Mouse (Mus musculus) spleen, postnatal 10 days (tissue): ENCODE measurements at regions not wholly inside any gene's neighbourhood (a gene's known extent, or its start where the extent isn't known, plus 50 kb on each side); places are given as distances from the start of the nearest gene placed in this dataset.
A peak's percentile ranks its signal among the peaks of the same experiment; 100 is the strongest.

Source experiments
- DNase-seq, 2 experiments: peaks; one replicate each; pipeline ENCODE4 v3.0.0; 2021 to 2022; ENCODE audit warnings: low spot score in 2 of 2

GRCm38 (mm10) chr13:106738011-106738410 lies 198.7 kb downstream of the Ipo11 start:
- no peak for DNase-seq

DNA sequence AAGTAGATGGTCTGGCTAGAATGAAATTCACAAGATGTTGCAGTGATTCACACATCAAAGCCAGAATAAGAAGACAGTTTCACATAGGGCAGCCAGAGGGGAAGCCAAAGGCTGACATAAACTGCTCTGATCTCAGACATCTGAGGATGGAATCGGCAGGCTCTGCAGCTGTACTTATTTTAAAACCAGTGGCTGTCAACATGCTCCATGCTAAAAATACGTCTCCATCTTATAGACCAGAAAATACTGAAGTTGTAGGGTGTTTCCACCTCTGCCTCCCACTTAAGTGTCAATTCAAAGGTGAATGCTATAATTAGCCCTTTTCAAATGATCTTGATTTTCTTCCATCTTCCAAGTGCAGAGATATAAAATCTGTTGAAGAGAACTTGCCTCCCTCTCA lies 202.4 kb downstream of the Ipo11 start:
- no peak for DNase-seq

DNA sequence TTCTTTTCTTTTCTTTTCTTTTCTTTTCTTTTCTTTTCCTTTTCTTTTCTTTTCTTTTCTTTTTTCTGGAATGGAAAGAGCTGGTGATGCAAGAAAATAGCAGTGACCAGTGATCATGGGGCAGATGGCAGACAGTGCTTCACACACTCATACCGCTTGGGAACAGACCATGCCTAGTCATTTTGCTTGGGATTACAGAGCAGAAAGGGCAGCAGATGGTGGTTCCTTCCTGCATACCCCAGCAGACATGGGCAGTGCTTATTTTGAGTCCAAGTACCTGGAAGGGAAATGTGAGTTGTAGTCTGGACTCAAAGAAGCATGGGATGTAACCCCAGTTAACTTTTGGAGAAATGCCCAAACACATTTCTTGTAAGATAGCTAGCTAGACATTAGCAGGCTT lies 203.9 kb downstream of the Ipo11 start:
- no peak for DNase-seq

DNA sequence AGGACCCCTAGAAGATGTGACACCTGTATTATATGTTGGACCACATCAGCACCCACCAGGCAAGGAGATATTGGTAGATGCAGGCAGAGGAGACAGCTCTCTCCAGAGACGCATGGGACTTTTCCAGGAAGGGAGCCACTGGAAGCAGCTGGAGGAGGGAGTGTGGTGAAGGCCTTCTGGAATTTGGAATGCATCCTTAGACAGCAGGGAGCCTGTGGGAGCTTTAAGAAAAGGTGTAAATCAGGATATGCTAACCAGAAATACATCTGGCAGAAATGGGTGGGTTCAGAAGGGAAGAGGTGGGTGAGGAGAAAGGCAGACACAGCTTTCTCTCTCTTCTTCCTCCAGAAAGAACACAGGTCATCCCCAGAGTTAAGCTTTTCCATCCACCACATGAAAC lies 213.4 kb downstream of the Ipo11 start:
- no peak for DNase-seq

- no peak for DNase-seq
Observed at GRCm38 (mm10) chr13:106721167-106721566, 215.6 kb downstream of the Ipo11 start.

GRCm38 (mm10) chr13:106715771-106716170 lies 221.0 kb downstream of the Ipo11 start:
- peak; percentile 12 to 47 for DNase-seq

GRCm38 (mm10) chr13:106715234-106715633 lies 221.5 kb downstream of the Ipo11 start:
- DNase-seq = no peak

GRCm38 (mm10) chr13:106710580-106710979 lies 226.2 kb downstream of the Ipo11 start:
- no peak for DNase-seq

GRCm38 (mm10) chr13:106700376-106700775 lies 236.4 kb downstream of the Ipo11 start:
- no peak for DNase-seq

DNA sequence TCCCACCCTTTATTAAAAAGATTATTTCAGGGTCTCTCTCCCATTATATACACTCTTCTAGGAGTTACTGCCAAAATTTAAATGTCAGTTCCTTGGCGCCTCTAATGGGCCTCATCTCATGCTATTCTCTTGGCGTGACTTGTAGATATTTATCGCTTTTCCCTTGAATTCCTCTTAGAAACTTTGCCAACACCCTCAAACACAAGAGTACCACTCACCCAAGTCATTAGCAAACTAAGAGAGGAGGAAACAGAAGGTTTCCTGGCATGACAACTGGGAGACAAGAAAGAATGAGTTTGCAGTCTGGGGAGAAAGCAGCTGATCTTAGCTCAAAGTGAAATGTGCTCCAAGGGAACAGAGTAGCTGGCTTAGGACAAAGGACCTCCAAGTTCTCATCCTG lies 236.8 kb downstream of the Ipo11 start:
- DNase-seq = no peak

DNA sequence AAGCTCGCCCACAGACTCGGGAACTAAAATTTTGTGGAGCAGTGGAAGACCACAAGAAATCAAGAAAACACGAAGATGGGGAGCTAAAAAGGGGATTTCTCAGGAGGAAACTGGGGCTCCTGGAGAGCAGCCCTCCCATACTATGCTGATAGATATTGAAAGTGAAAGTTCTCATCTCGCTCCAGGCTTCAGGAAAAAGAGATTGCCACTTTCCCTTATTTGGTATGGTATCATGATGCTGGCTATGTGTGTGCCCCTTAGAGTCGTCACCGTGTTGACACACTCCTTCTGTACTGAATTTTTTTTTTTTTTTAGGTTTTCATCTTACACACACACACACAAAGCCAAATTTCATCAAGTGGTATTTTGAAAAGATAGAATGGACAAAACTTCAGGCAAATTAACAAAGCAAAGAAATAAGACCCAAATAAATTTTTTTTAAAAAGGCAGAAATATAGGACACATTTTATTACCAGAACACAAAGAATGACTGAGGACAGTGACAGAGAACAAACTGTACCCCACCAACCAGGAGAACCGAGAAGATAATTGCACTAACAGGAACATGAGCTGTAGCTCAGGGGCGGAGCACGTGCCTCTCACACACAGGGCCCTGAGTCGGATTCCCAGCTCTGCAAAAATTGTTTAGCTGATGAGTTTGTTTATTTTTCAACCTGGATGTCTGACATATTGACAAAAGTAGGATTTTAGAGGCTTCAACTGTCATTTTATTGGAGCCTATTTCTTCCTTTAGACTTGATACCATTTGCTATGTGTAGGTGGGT lies 244.8 kb downstream of the Ipo11 start:
- DNase-seq = no peak

- DNase-seq = no peak
Observed at GRCm38 (mm10) chr13:106690125-106690524, 246.6 kb downstream of the Ipo11 start.

DNA sequence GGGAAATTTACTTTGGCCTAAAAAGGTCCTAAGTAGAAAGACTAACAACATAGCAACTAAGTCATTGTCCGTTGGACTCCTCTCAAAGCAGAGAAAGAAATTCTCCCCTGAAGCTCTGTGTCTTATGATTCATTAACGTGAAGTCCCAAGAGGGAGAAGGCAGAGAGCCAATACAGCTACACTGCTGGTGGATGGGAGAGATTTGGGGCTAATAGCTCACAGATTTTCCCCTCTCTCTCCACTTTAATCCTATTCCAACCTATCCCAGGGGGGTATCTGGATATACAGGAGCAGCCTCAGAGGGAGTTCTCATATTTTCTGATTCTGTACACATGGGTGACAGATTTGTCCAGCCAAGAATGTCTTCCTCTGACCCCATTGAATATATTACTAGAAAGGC lies 247.1 kb downstream of the Ipo11 start:
- no peak for DNase-seq

DNA sequence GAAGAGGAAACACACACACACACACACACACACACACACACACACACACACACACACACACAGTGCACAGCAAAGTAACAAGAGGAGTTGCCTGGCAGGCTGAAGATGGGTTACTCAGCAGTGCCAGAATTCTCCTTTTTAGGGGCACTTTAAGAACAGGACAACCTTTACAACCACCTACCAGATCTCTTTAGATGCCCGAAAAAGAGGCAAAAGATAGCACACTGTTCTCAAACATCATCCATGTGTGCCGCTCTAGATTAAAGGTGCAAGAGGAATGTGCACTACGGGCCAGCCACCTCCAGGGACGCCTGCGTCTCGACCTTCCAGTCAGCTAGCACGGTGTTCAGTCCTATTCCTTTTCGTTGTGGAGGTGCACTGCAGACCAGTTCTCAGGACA lies 247.7 kb downstream of the Ipo11 start:
- no peak for DNase-seq

DNA sequence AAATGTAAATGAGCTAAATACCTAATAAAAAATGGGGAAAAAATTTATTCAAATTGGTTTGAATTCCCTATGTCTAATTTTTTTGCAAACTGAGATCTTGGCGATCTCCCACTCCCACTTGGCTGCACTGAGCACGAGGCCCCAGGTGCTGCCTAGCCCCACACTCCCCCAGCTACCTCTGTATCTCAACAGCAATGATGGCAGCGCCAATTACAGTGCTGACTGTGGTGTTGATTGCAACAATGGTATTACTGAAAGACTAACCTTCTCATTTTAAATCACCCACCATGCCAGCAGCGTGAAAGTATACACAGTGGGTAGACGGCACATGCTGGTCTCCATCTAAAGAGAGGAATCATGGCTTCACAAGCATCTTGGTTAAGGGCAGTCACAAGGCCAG lies 267.1 kb downstream of the Ipo11 start:
- no peak for DNase-seq

GRCm38 (mm10) chr13:106662195-106662594 lies 274.6 kb downstream of the Ipo11 start:
- no peak for DNase-seq

GRCm38 (mm10) chr13:106649363-106649762 lies 287.4 kb downstream of the Ipo11 start:
- no peak for DNase-seq

GRCm38 (mm10) chr13:106643302-106643975 lies 293.3 kb downstream of the Ipo11 start:
- no peak for DNase-seq

DNA sequence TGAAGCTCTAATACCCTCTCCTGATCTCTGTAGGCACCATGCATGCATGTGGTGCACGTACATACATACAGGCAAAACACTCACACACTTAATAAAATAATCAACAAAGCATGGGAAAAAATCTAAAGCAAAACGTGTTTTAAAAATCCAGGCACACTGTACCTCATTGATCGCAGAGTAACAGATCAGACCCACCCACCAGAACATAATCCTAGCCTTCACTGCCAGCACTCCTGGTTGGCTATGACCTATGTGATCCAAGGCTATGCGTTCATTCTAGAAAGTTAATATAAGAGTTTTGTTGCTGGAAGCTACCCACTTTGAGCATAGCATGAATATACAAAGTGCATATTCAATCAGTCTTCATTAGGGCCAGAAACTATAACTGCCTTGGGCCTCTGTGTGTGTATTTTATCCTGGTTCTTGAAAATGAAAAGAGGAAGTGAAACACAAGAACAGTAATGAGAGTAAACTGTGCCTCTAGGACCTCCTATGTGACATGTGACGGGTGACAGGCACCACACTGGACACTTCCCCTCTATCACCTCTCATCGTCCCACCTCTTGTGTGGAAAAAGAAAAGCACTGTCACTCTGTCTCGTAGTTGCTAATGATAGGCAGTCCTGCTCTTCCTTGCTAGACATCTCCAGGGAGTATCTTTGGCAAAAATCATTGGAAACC lies 297.9 kb downstream of the Ipo11 start:
- DNase-seq = peak in 1 of 2 experiments; percentile 13

- DNase-seq = no peak
Observed at GRCm38 (mm10) chr13:106591729-106592128, 345.0 kb downstream of the Ipo11 start.

DNA sequence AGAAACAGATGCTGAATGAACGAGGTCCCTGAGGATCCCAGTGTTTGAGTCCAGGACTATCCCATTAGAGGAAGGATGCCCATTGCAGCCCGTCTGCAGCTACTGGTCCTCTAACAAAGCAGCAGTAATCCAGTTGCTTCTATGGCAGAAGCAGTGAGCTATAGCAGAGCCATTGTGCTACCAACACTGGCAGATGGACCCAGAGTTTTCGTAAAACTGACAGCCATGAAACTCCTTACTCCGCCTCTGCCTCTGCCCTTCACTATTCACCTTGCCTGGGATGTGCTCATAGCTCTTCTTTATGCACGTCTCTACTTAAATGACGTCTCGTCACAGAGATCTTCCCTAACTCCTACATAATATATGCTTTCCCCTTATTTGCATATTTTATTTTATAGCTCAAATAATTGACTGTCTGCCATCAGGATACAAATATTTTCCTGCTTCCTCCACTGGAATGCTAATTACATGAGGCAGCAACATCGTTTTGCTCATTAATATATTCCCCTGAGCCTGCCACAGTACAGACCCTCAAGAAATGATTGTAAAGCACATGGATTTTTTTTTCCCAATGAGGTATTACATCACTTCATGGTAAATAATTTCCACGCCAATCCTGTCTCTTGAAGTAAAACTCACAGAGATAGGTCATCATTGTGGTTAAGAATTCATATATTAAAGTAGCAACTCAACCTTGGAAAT lies 368.9 kb downstream of the Ipo11 start:
- DNase-seq = no peak

DNA sequence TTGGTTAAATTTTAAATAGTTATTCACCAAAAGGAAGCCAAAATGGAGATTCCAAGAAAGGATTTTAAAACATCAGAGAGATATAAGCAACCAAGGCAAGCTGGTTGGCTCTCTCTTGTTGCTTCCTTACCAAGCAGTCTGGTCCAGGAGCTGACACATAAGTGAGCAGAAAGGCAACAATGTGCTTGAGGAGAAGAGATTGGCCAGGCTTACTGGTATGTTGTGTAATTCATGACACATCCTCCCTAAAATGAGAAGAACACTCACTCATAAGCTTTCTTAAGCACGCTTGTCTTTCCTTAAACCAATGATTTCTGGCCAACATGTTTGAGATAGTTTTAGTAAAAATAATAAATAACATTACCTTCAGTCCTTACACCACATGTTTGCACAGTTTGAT lies 374.2 kb downstream of the Ipo11 start:
- DNase-seq = no peak
